Mouse (Mus musculus) lung, postnatal 36 days (tissue): ENCODE results near the gene Btg1.

Experiments used
- DNase-seq: peaks from one replicate; pipeline ENCODE4 v3.0.0; 2022; ENCODE audit warnings: mixed read lengths

Btg1 gene

GRCm38 (mm10) chr10:96616709-96617116 lies at the start of gene Btg1:
TSS of gene Btg1 (plus strand) at chr10:96617006.
- DNase-seq, result peak; percentile 99

GRCm38 (mm10) chr10:96569469-96569868 lies 47.3 kb upstream of the Btg1 start:
- no peak for DNase-seq

GRCm38 (mm10) chr10:96571176-96571575 lies 45.6 kb upstream of the Btg1 start:
- DNase-seq, result no peak

GRCm38 (mm10) chr10:96574786-96575185 lies 42.0 kb upstream of the Btg1 start:
- peak; percentile 46 for DNase-seq

- DNase-seq, result no peak
Measured at GRCm38 (mm10) chr10:96575338-96575737, 41.5 kb upstream of the Btg1 start.

- DNase-seq, result no peak
Measured at GRCm38 (mm10) chr10:96578924-96579323, 37.9 kb upstream of the Btg1 start.

- no peak for DNase-seq
Measured at GRCm38 (mm10) chr10:96579436-96579835, 37.4 kb upstream of the Btg1 start.

- DNase-seq, result no peak
Measured at GRCm38 (mm10) chr10:96580246-96580645, 36.6 kb upstream of the Btg1 start.

- no peak for DNase-seq
Measured at GRCm38 (mm10) chr10:96581232-96581631, 35.6 kb upstream of the Btg1 start.

GRCm38 (mm10) chr10:96586191-96586880 lies 30.5 kb upstream of the Btg1 start:
- DNase-seq, result no peak

- no peak for DNase-seq
Measured at GRCm38 (mm10) chr10:96586881-96587217, 30.0 kb upstream of the Btg1 start.

- no peak for DNase-seq
Measured at GRCm38 (mm10) chr10:96588233-96588632, 28.6 kb upstream of the Btg1 start.

GRCm38 (mm10) chr10:96589781-96590180 lies 27.0 kb upstream of the Btg1 start:
- DNase-seq, result no peak

- no peak for DNase-seq
Measured at GRCm38 (mm10) chr10:96592089-96592488, 24.7 kb upstream of the Btg1 start.

- DNase-seq, result no peak
Measured at GRCm38 (mm10) chr10:96595435-96596132, 21.2 kb upstream of the Btg1 start.

- DNase-seq, result no peak
Measured at GRCm38 (mm10) chr10:96596411-96596810, 20.4 kb upstream of the Btg1 start.

- no peak for DNase-seq
Measured at GRCm38 (mm10) chr10:96599641-96600040, 17.2 kb upstream of the Btg1 start.

GRCm38 (mm10) chr10:96601670-96602069 lies 15.1 kb upstream of the Btg1 start:
- DNase-seq, result no peak

GRCm38 (mm10) chr10:96602339-96602738 lies 14.5 kb upstream of the Btg1 start:
- DNase-seq, result no peak

- DNase-seq, result no peak
Measured at GRCm38 (mm10) chr10:96605168-96605567, 11.6 kb upstream of the Btg1 start.

GRCm38 (mm10) chr10:96605856-96606255 lies 10.9 kb upstream of the Btg1 start:
- DNase-seq, result no peak

GRCm38 (mm10) chr10:96607617-96608185 lies 9.1 kb upstream of the Btg1 start:
- no peak for DNase-seq

- DNase-seq, result no peak
Measured at GRCm38 (mm10) chr10:96609356-96610345, 7.2 kb upstream of the Btg1 start.
